Mouse (Mus musculus): Measurements from ENCODE around the gene Dbn1. TPM values are rescaled to one million over a fixed set of nuclear protein-coding genes. Genes with fewer than 3 reads are reported as not detected.

Gene Dbn1
- polyA plus RNA-seq, 1 experiment from 2014 or later = 406 TPM

DNA sequence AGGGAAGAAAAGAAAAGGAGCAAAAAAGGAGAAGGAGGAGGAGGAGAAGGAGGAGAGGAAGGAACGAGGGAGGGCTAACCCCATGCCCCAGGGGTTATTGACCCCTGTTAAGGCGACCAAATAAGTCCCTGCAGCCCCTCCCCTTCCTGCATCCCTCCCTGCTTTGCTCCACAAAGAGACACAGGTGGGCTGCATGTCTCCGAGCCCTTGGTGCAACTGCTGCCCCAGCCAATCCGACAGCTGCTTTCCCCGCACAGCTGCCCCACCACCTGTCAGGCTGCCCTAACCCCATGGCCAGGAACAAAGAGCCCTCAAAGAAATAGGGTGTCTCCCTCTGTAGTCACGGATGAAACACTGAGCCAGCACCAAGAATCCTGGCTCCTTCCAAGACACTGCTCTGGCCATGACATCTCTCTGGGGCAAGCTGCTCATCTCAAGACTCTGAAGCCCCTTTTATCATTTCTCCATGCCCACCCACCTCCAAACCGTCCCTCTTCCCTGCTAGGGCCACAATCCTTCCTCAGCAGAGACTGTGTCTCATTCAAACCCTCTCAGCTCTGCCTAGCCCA lies 3.3 kb downstream of the Dbn1 start:
- Histone ChIP-seq H3K4me3 (replicated peaks; ENCODE audit: low read length) (peak overlapping the region; percentile 97), H3K27me3 (ENCODE audit: control insufficient read depth, insufficient read depth, low read length) (no peaks in the 10 kb centered on the region), H3K9ac (peak overlapping the region; percentile 100), H3K27ac (peak overlapping the region; percentile 99), H3K36me3 (replicated peaks; ENCODE audit: control insufficient read depth, insufficient read depth) (peaks cover 36% of the 10 kb centered on the region), H3K4me2 (replicated peaks) (peak overlapping the region; percentile 99), H3K9me3 (ENCODE audit: control insufficient read depth, low read length) (no peaks in the 10 kb centered on the region), H3K4me1 (replicated peaks; ENCODE audit: control insufficient read depth, insufficient read depth, low read length) (peaks cover 54% of the 10 kb centered on the region)
- DNase-seq (ENCODE audit: low spot score) (no peak), ATAC-seq (ENCODE audit: low FRiP score) (no peak)
- 6% methylated on average over 7 of the region's 7 CpGs for WGBS

GRCm38 (mm10) chr13:55483593-55483992 lies 4.3 kb downstream of the Dbn1 start:
- ATAC-seq (ENCODE audit: low FRiP score) = peak; percentile 84
- Histone ChIP-seq H3K27me3 (ENCODE audit: control insufficient read depth, insufficient read depth, low read length) (no peaks in the 10 kb centered on the region), H3K4me1 (replicated peaks; ENCODE audit: control insufficient read depth, insufficient read depth, low read length) (peaks cover 52% of the 10 kb centered on the region), H3K27ac (peak overlapping the region; percentile 99), H3K36me3 (replicated peaks; ENCODE audit: control insufficient read depth, insufficient read depth) (peaks cover 47% of the 10 kb centered on the region), H3K4me2 (replicated peaks) (peak overlapping the region; percentile 99), H3K9ac (peak overlapping the region; percentile 100), H3K4me3 (replicated peaks; ENCODE audit: low read length) (peak overlapping the region; percentile 97), H3K9me3 (ENCODE audit: control insufficient read depth, low read length) (no peaks in the 10 kb centered on the region)
- peak; percentile 88 for DNase-seq (ENCODE audit: low spot score)
- 3% methylated on average over 15 of the region's 15 CpGs for WGBS

DNA sequence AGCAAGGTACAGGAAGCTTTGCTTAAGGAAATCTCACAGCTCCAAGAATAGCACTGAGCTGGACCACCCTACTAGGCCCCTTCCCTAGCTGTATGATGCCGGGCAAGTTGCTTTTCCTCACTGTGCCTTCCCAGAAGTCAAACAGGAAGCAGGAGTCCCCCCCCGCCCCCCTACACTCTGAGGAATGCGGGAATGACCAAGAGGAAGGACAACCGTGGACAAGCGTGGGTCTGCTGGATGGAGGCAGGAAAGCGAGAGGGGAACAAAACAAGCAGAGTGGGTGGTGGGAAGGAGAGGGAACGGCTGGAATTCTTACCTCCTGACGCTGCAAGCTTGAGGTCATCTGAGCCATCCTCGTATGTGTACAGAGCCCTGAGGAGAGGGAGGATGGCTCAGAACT lies 4.8 kb downstream of the Dbn1 start:
- Histone ChIP-seq H3K9ac (peak overlapping the region; percentile 100), H3K4me3 (replicated peaks; ENCODE audit: low read length) (peak overlapping the region; percentile 97), H3K9me3 (ENCODE audit: control insufficient read depth, low read length) (no peaks in the 10 kb centered on the region), H3K4me2 (replicated peaks) (peak overlapping the region; percentile 99), H3K36me3 (replicated peaks; ENCODE audit: control insufficient read depth, insufficient read depth) (peaks cover 51% of the 10 kb centered on the region), H3K27ac (peak overlapping the region; percentile 99), H3K27me3 (ENCODE audit: control insufficient read depth, insufficient read depth, low read length) (no peaks in the 10 kb centered on the region), H3K4me1 (replicated peaks; ENCODE audit: control insufficient read depth, insufficient read depth, low read length) (peaks cover 46% of the 10 kb centered on the region)
- 28% methylated on average over 9 of the region's 9 CpGs for WGBS
- ATAC-seq (ENCODE audit: low FRiP score) (no peak), DNase-seq (ENCODE audit: low spot score) (no peak)

- ATAC-seq (ENCODE audit: low FRiP score) (no peak), DNase-seq (ENCODE audit: low spot score) (no peak)
- Histone ChIP-seq H3K27ac (peak overlapping the region; percentile 17; the same call in 1 of the 2 replicates), H3K4me3 (replicated peaks; ENCODE audit: low read length) (no peak overlapping the region), H3K27me3 (ENCODE audit: control insufficient read depth, insufficient read depth, low read length) (no peaks in the 10 kb centered on the region), H3K36me3 (replicated peaks; ENCODE audit: control insufficient read depth, insufficient read depth) (peaks cover 56% of the 10 kb centered on the region), H3K9me3 (ENCODE audit: control insufficient read depth, low read length) (no peaks in the 10 kb centered on the region), H3K4me1 (replicated peaks; ENCODE audit: control insufficient read depth, insufficient read depth, low read length) (peaks cover 45% of the 10 kb centered on the region), H3K4me2 (replicated peaks) (peak overlapping the region; percentile 99), H3K9ac (peak overlapping the region; percentile 100)
- WGBS = 67% methylated on average over 7 of the region's 7 CpGs
Measured at GRCm38 (mm10) chr13:55482542-55482941, 5.4 kb downstream of the Dbn1 start.

- H3K4me2 ChIP-seq (replicated peaks) = no peak overlapping the region
- no peak overlapping the region for H3K9ac ChIP-seq
- peaks cover 36% of the 10 kb centered on the region for H3K4me1 ChIP-seq (replicated peaks; ENCODE audit: control insufficient read depth, insufficient read depth, low read length)
Measured at GRCm38 (mm10) chr13:55479929-55480328, 8.0 kb downstream of the Dbn1 start.

GRCm38 (mm10) chr13:55479008-55479407 lies 8.9 kb downstream of the Dbn1 start:
- no peak for DNase-seq (ENCODE audit: low spot score)
- no peaks in the 10 kb centered on the region for H3K9me3 ChIP-seq (ENCODE audit: control insufficient read depth, low read length)
- H3K4me3 ChIP-seq (replicated peaks; ENCODE audit: low read length) = no peak overlapping the region
- H3K27ac ChIP-seq = no peak overlapping the region
- WGBS = 87% methylated on average over 7 of the region's 7 CpGs
- no peak for ATAC-seq (ENCODE audit: low FRiP score)
- H3K4me2 ChIP-seq (replicated peaks) = no peak overlapping the region
- no peak overlapping the region for H3K9ac ChIP-seq
- H3K36me3 ChIP-seq (replicated peaks; ENCODE audit: control insufficient read depth, insufficient read depth) = peaks cover 92% of the 10 kb centered on the region
- peaks cover 37% of the 10 kb centered on the region for H3K4me1 ChIP-seq (replicated peaks; ENCODE audit: control insufficient read depth, insufficient read depth, low read length)
- H3K27me3 ChIP-seq (ENCODE audit: control insufficient read depth, insufficient read depth, low read length) = no peaks in the 10 kb centered on the region

More at GRCm38 (mm10) chr13:55479929-55480328, 8.0 kb downstream of the Dbn1 start:
- Histone ChIP-seq H3K36me3 (replicated peaks; ENCODE audit: control insufficient read depth, insufficient read depth) (peaks cover 82% of the 10 kb centered on the region), H3K27ac (no peak overlapping the region), H3K27me3 (ENCODE audit: control insufficient read depth, insufficient read depth, low read length) (no peaks in the 10 kb centered on the region), H3K9me3 (ENCODE audit: control insufficient read depth, low read length) (no peaks in the 10 kb centered on the region), H3K4me3 (replicated peaks; ENCODE audit: low read length) (no peak overlapping the region)
- ATAC-seq (ENCODE audit: low FRiP score) = no peak
- DNase-seq (ENCODE audit: low spot score) = no peak

- 54% methylated on average over 5 of the region's 5 CpGs for WGBS
- no peaks in the 10 kb centered on the region for H3K9me3 ChIP-seq (ENCODE audit: control insufficient read depth, low read length)
- no peak overlapping the region for H3K4me2 ChIP-seq (replicated peaks)
- no peak overlapping the region for H3K4me3 ChIP-seq (replicated peaks; ENCODE audit: low read length)
- H3K27ac ChIP-seq = no peak overlapping the region
- DNase-seq (ENCODE audit: low spot score) (no peak), ATAC-seq (ENCODE audit: low FRiP score) (no peak)
- peaks cover 99% of the 10 kb centered on the region for H3K36me3 ChIP-seq (replicated peaks; ENCODE audit: control insufficient read depth, insufficient read depth)
- peaks cover 37% of the 10 kb centered on the region for H3K4me1 ChIP-seq (replicated peaks; ENCODE audit: control insufficient read depth, insufficient read depth, low read length)
- no peaks in the 10 kb centered on the region for H3K27me3 ChIP-seq (ENCODE audit: control insufficient read depth, insufficient read depth, low read length)
- H3K9ac ChIP-seq = no peak overlapping the region
Measured at GRCm38 (mm10) chr13:55478036-55478435, 9.9 kb downstream of the Dbn1 start.

DNA sequence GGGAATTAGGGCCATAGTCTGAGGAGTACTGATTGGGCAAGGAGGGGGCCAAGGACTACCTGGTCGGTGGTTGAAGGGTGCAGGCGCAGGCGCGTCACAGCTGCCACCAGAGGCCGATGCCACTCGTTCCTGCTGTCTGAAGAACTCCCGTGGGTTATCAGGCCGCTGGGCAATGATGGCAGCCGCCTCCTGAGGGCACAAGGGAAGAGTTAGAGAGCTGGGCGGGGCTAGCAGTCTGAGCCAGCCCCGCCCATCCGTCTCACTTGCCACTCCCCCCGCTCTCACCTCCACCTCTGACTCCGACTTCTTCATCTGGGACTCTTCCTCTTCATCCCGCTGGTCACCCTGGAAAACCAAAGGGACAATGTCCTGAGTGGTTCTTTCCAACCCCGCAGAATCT lies 10.4 kb downstream of the Dbn1 start:
- H3K9ac ChIP-seq = no peak overlapping the region
- peaks cover 97% of the 10 kb centered on the region for H3K36me3 ChIP-seq (replicated peaks; ENCODE audit: control insufficient read depth, insufficient read depth)
- H3K4me3 ChIP-seq (replicated peaks; ENCODE audit: low read length) = no peak overlapping the region
- no peak overlapping the region for H3K4me2 ChIP-seq (replicated peaks)
- H3K27me3 ChIP-seq (ENCODE audit: control insufficient read depth, insufficient read depth, low read length) = no peaks in the 10 kb centered on the region
- H3K9me3 ChIP-seq (ENCODE audit: control insufficient read depth, low read length) = no peaks in the 10 kb centered on the region
- 69% methylated on average over 16 of the region's 16 CpGs for WGBS
- ATAC-seq (ENCODE audit: low FRiP score) (no peak), DNase-seq (ENCODE audit: low spot score) (no peak)
- H3K27ac ChIP-seq = no peak overlapping the region
- H3K4me1 ChIP-seq (replicated peaks; ENCODE audit: control insufficient read depth, insufficient read depth, low read length) = peaks cover 36% of the 10 kb centered on the region

DNA sequence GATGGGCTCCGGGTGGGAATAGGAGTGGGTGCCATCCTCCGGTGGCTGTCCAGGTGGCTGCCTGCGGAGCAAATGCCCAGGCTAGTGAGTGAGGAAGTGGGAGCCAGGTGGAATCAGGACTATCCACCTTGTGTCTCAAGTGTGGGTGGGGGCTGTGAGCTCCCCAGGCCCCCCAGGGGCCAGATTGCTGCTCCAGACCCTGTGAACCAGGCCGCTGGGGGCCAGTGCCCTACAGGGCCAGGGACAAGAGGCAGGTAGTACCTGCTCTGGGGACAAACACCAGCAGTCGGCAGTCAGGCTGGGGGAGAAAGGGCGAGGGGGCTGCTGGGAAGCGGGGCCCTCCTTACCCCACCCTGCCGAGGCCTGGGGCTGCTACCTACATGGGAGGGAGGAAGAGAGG lies 11.7 kb downstream of the Dbn1 start:
- Histone ChIP-seq H3K9ac (no peak overlapping the region), H3K4me3 (replicated peaks; ENCODE audit: low read length) (no peak overlapping the region), H3K4me1 (replicated peaks; ENCODE audit: control insufficient read depth, insufficient read depth, low read length) (peaks cover 41% of the 10 kb centered on the region), H3K27me3 (ENCODE audit: control insufficient read depth, insufficient read depth, low read length) (no peaks in the 10 kb centered on the region), H3K4me2 (replicated peaks) (no peak overlapping the region), H3K36me3 (replicated peaks; ENCODE audit: control insufficient read depth, insufficient read depth) (peaks cover 84% of the 10 kb centered on the region), H3K27ac (peak overlapping the region; percentile 26; the same call in 1 of the 2 replicates), H3K9me3 (ENCODE audit: control insufficient read depth, low read length) (no peaks in the 10 kb centered on the region)
- DNase-seq (ENCODE audit: low spot score) (no peak), ATAC-seq (ENCODE audit: low FRiP score) (no peak)
- 94% methylated on average over 8 of the region's 8 CpGs for WGBS

GRCm38 (mm10) chr13:55475750-55476149 lies 12.2 kb downstream of the Dbn1 start:
- no peak for ATAC-seq (ENCODE audit: low FRiP score)
- Histone ChIP-seq H3K27ac (no peak overlapping the region), H3K9me3 (ENCODE audit: control insufficient read depth, low read length) (no peaks in the 10 kb centered on the region), H3K36me3 (replicated peaks; ENCODE audit: control insufficient read depth, insufficient read depth) (peaks cover 79% of the 10 kb centered on the region), H3K27me3 (ENCODE audit: control insufficient read depth, insufficient read depth, low read length) (no peaks in the 10 kb centered on the region), H3K9ac (no peak overlapping the region), H3K4me2 (replicated peaks) (no peak overlapping the region), H3K4me1 (replicated peaks; ENCODE audit: control insufficient read depth, insufficient read depth, low read length) (peaks cover 45% of the 10 kb centered on the region), H3K4me3 (replicated peaks; ENCODE audit: low read length) (no peak overlapping the region)
- DNase-seq (ENCODE audit: low spot score) = no peak
- WGBS = 85% methylated on average over 5 of the region's 5 CpGs

Data from hindbrain, embryonic 14.5 days (tissue).